In the genomic region with DNA sequence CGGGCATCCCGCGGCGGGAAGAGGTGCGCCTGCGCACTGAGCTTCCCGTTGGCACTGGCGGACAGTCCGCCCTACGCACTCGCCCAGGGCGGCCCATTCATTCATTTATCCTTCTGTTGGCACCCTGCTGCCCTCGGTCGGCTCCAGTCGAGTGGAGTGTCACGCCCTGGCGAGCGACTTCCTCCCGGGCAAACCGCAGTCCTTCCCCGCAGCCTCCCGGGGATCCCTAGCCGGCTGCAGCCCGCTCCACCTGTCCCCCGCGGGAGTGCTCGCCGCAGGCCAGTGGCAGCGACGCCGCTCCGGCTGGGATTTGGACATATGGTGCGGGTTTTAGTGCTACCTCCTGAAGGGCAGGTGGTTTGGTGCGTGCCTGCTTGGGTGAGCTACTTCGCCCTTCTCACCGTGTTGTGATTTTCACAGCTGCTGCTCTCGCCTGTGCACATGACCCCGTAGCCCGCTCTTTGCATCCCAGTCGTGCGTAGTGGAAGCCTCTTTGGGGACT, we compare ENCODE assay signal across 8 mouse cellular contexts. TPM values are rescaled to one million over a fixed set of nuclear protein-coding genes. Genes with fewer than 3 reads are reported as not detected.
DNase-seq lines count a peak whose midpoint lies in the region; ATAC-seq and TF ChIP-seq lines count a peak whose summit lies in the region.

No protein-coding gene starts in this region.

- peaks cover 10% of the 10 kb centered on the region for H3K36me3 ChIP-seq in lung, embryonic 15.5 days
- H3K36me3 ChIP-seq in embryonic facial prominence, embryonic 13.5 days = peaks cover 10% of the 10 kb centered on the region; the same call in 1 of the 2 replicates
- H3K36me3 ChIP-seq in intestine, postnatal 0 days (ENCODE audit: control insufficient read depth, insufficient read depth) = no peaks in the 10 kb centered on the region; the same call in 1 of the 2 replicates
- peaks cover 9% of the 10 kb centered on the region for H3K36me3 ChIP-seq in neural tube, embryonic 13.5 days

- H3K9me3 ChIP-seq in lung, embryonic 15.5 days = no peaks in the 10 kb centered on the region
- no peaks in the 10 kb centered on the region for H3K9me3 ChIP-seq in embryonic facial prominence, embryonic 13.5 days
- no peaks in the 10 kb centered on the region for H3K9me3 ChIP-seq in intestine, postnatal 0 days (ENCODE audit: control insufficient read depth)
- no peaks in the 10 kb centered on the region for H3K9me3 ChIP-seq in neural tube, embryonic 13.5 days

- H3K4me1 ChIP-seq in lung, embryonic 15.5 days = peaks cover 19% of the 10 kb centered on the region
- H3K4me1 ChIP-seq in embryonic facial prominence, embryonic 13.5 days = peaks cover 12% of the 10 kb centered on the region
- no peaks in the 10 kb centered on the region for H3K4me1 ChIP-seq in intestine, postnatal 0 days (replicated peaks; ENCODE audit: control insufficient read depth, insufficient read depth, low read length)
- peaks cover 13% of the 10 kb centered on the region for H3K4me1 ChIP-seq in neural tube, embryonic 13.5 days (replicated peaks)

- H3K9ac ChIP-seq in lung, embryonic 15.5 days = peak overlapping the region; percentile 62
- peak overlapping the region; percentile 80 for H3K9ac ChIP-seq in embryonic facial prominence, embryonic 13.5 days
- peak overlapping the region; percentile 60 for H3K9ac ChIP-seq in intestine, postnatal 0 days (ENCODE audit: low read depth, low read length)
- peak overlapping the region; percentile 83 for H3K9ac ChIP-seq in neural tube, embryonic 13.5 days

- H3K4me3 ChIP-seq in lung, embryonic 15.5 days = peak overlapping the region; percentile 56
- peak overlapping the region; percentile 82 for H3K4me3 ChIP-seq in embryonic facial prominence, embryonic 13.5 days
- peak overlapping the region; percentile 74 for H3K4me3 ChIP-seq in intestine, postnatal 0 days (ENCODE audit: low read depth, low read length)
- H3K4me3 ChIP-seq in neural tube, embryonic 13.5 days = peak overlapping the region; percentile 82

- no peaks in the 10 kb centered on the region for H3K27me3 ChIP-seq in lung, embryonic 15.5 days
- H3K27me3 ChIP-seq in embryonic facial prominence, embryonic 13.5 days = no peaks in the 10 kb centered on the region
- H3K27me3 ChIP-seq in intestine, postnatal 0 days (replicated peaks; ENCODE audit: control insufficient read depth, insufficient read depth, low read length) = no peaks in the 10 kb centered on the region
- no peaks in the 10 kb centered on the region for H3K27me3 ChIP-seq in neural tube, embryonic 13.5 days

- peak overlapping the region; percentile 65 for H3K27ac ChIP-seq in lung, embryonic 15.5 days
- H3K27ac ChIP-seq in embryonic facial prominence, embryonic 13.5 days = peak overlapping the region; percentile 60
- peak overlapping the region; percentile 15; the same call in 1 of the 2 replicates for H3K27ac ChIP-seq in intestine, postnatal 0 days (ENCODE audit: low read depth, low read length)
- H3K27ac ChIP-seq in neural tube, embryonic 13.5 days (replicated peaks) = peak overlapping the region; percentile 84

- peak overlapping the region; percentile 72 for H3K4me2 ChIP-seq in lung, embryonic 15.5 days
- peak overlapping the region; percentile 86 for H3K4me2 ChIP-seq in embryonic facial prominence, embryonic 13.5 days
- peak overlapping the region; percentile 99 for H3K4me2 ChIP-seq in intestine, postnatal 0 days (replicated peaks; ENCODE audit: low read depth)
- peak overlapping the region; percentile 78 for H3K4me2 ChIP-seq in neural tube, embryonic 13.5 days

- intact Hi-C loops in left cerebral cortex, postnatal 4 days (cut with DNase I) = loop anchor here (10.0 kb wide), 1 partner anchor 100 kb away; no protein-coding TSS in a partner anchor

- TF ChIP-seq CTCF in intestine, postnatal 0 days (IDR thresholded peaks at IDR 0.05; ENCODE audit: low read depth) = no peak

- peak; percentile 84 for ATAC-seq in lung, embryonic 15.5 days (ENCODE audit: borderline replicate concordance, extremely low read depth, low FRiP score, low TSS enrichment)
- ATAC-seq in embryonic facial prominence, embryonic 13.5 days (ENCODE audit: insufficient number of reproducible peaks, insufficient read depth, low FRiP score, low TSS enrichment, low read depth) = peak; percentile 79; the same call in 1 of the 2 replicates
- peak; percentile 90 for ATAC-seq in intestine, postnatal 0 days
- peak; percentile 89 for ATAC-seq in neural tube, embryonic 13.5 days (ENCODE audit: low read depth)

- no peak for DNase-seq in lung, adult 18-20 months
- DNase-seq in spleen, adult 12 weeks (ENCODE audit: low spot score) = no peak
- DNase-seq in right cerebral cortex, postnatal 10 days (ENCODE audit: low spot score in 2 of 2) = no peak
- no peak for DNase-seq in left cerebral cortex, postnatal 4 days

- WGBS in lung, embryonic 15.5 days = 0% methylated on average over 41 of the region's 41 CpGs
- under 1% methylated on average over 41 of the region's 41 CpGs for WGBS in embryonic facial prominence, embryonic 13.5 days
- WGBS in intestine, postnatal 0 days = under 1% methylated on average over 41 of the region's 41 CpGs
- under 1% methylated on average over 41 of the region's 41 CpGs for WGBS in neural tube, embryonic 13.5 days

RNA-seq across cellular contexts. Expression of gene Cdc7, which starts 0.4 kb away (rescaled TPM):
- 47.4 and 49.5 TPM in 2 replicates for polyA plus RNA-seq in lung, embryonic 15.5 days (2015; fragmentation: Nextera tagmentation; extraction: Ambion mirVana)
- 51.6 and 55.7 TPM in 2 replicates for polyA plus RNA-seq in embryonic facial prominence, embryonic 13.5 days (2015; fragmentation: Nextera tagmentation; extraction: Ambion mirVana)
- polyA plus RNA-seq in intestine, postnatal 0 days (2015; fragmentation: Nextera tagmentation; extraction: Ambion mirVana) = 5.1 and 5.5 TPM in 2 replicates
- polyA plus RNA-seq in neural tube, embryonic 13.5 days (2015; fragmentation: Nextera tagmentation; extraction: Ambion mirVana) = 37.9 and 40.5 TPM in 2 replicates
- 10 to 100 TPM; 22.7 to 30.1 TPM for total RNA-seq in left cerebral cortex, postnatal 4 days (2021)

RNA-seq across cellular contexts. Expression of gene Hfm1, which starts 38.4 kb away (rescaled TPM):
- polyA plus RNA-seq in lung, embryonic 15.5 days (2015; fragmentation: Nextera tagmentation; extraction: Ambion mirVana) = 0.60 and 0.90 TPM in 2 replicates
- polyA plus RNA-seq in embryonic facial prominence, embryonic 13.5 days (2015; fragmentation: Nextera tagmentation; extraction: Ambion mirVana) = 1.8 and 2.5 TPM in 2 replicates
- 0.16 and 0.27 TPM in 2 replicates for polyA plus RNA-seq in intestine, postnatal 0 days (2015; fragmentation: Nextera tagmentation; extraction: Ambion mirVana)
- polyA plus RNA-seq in neural tube, embryonic 13.5 days (2015; fragmentation: Nextera tagmentation; extraction: Ambion mirVana) = 6.8 and 7.3 TPM in 2 replicates
- total RNA-seq in left cerebral cortex, postnatal 4 days (2021) = 1 to 10 TPM; 3.9 to 5.2 TPM

Comparison
In these comparisons a context has a peak if more than half of its experiments do, and no peak if none do; other contexts are left out.
1. H3K27ac ChIP-seq: peak in every context shown above with its lines; median percentile 84 in neural tube, embryonic 13.5 days; 65 in lung, embryonic 15.5 days; 60 in embryonic facial prominence, embryonic 13.5 days; 15 in intestine, postnatal 0 days.